Comparison of ENCODE assay signal across 17 mouse cellular contexts in genomic region chr1:45599421-45599820, GRCm38 (mm10).
"Had no signal": no experiment of that assay in that cellular context is flagged by ENCODE, and none has a peak within 500 bp of the region (broad histone marks: within the 10 kb centered on the region; RNA-seq: fewer than 3 reads in every experiment).

No protein-coding gene starts in this region.

- H3K27ac ChIP-seq: liver, embryonic 13.5 days; lung, embryonic 15.5 days; macrophage; midbrain, embryonic 15.5 days; neural tube, embryonic 12.5 days; stomach, embryonic 15.5 days had no signal

- H3K4me1 ChIP-seq: liver, embryonic 13.5 days; megakaryocyte, embryonic 14.5 days; midbrain, embryonic 15.5 days; neural tube, embryonic 12.5 days; stomach, embryonic 15.5 days had no signal

- H3K36me3 ChIP-seq: liver, embryonic 13.5 days; lung, embryonic 15.5 days; midbrain, embryonic 15.5 days; neural tube, embryonic 12.5 days; stomach, embryonic 15.5 days had no signal

- H3K4me2 ChIP-seq: liver, embryonic 13.5 days; lung, embryonic 15.5 days; midbrain, embryonic 11.5 days; midbrain, embryonic 15.5 days; neural tube, embryonic 12.5 days; stomach, embryonic 15.5 days had no signal

- H3K9ac ChIP-seq: liver, embryonic 13.5 days; liver, postnatal 0 days; lung, embryonic 15.5 days; midbrain, embryonic 15.5 days; neural tube, embryonic 12.5 days; stomach, embryonic 15.5 days had no signal

- H3K9me3 ChIP-seq: liver, embryonic 13.5 days; lung, embryonic 15.5 days; megakaryocyte, embryonic 14.5 days; midbrain, embryonic 15.5 days; neural tube, embryonic 12.5 days; stomach, embryonic 15.5 days had no signal

- DNase-seq: kidney, postnatal 10 days; left cerebral cortex, postnatal 4 days; liver; liver, embryonic 13.5 days; liver, postnatal 0 days; lung, postnatal 14 days; retina, postnatal 1 day; right cerebral cortex, postnatal 4 days; spleen, adult 18-20 months; thymus, postnatal 4 days had no signal

- H3K4me3 ChIP-seq: liver, embryonic 13.5 days; lung, embryonic 15.5 days; megakaryocyte, embryonic 14.5 days; midbrain, embryonic 15.5 days; neural tube, embryonic 12.5 days; stomach, embryonic 15.5 days had no signal

- ATAC-seq: liver, postnatal 0 days; midbrain, embryonic 15.5 days had no signal

- H3K27me3 ChIP-seq: liver, embryonic 13.5 days; lung, embryonic 15.5 days; megakaryocyte, embryonic 14.5 days; midbrain, embryonic 15.5 days; neural tube, embryonic 12.5 days; stomach, embryonic 15.5 days had no signal
